Mouse (Mus musculus) midbrain, embryonic 15.5 days (tissue): ENCODE data around the gene Gtf2ird2. TPM values are rescaled to one million over a fixed set of nuclear protein-coding genes. Genes with fewer than 3 reads are reported as not detected.

Experiments used
- ATAC-seq: fragments of 200-750 bp; cut with Nextera tagmentation; replicated peaks from 2 replicates; pipeline ENCODE4 v1.8.0; 2017; ENCODE audit warnings: moderate TSS enrichment
- H3K27ac ChIP-seq: fragments of 300-500 bp; sonication (generic); 2 replicates; pipeline ENCODE4 v1.5.1; 2015; ENCODE audit warnings: mild to moderate bottlenecking, inconsistent platforms
- H3K27me3 ChIP-seq: fragments of 300-500 bp; sonication (generic); replicated peaks from 2 replicates; pipeline ENCODE4 v1.6.1; 2015; ENCODE audit warnings: inconsistent platforms
- H3K36me3 ChIP-seq: fragments of 300-500 bp; sonication (generic); replicated peaks from 2 replicates; pipeline ENCODE4 v1.6.1; 2015; ENCODE audit warnings: inconsistent platforms
- H3K4me1 ChIP-seq: fragments of 300-500 bp; sonication (generic); 2 replicates; pipeline ENCODE4 v1.6.1; 2015; ENCODE audit warnings: inconsistent platforms
- H3K4me2 ChIP-seq: fragments of 300-500 bp; sonication (generic); 2 replicates; pipeline ENCODE4 v1.6.1; 2015; ENCODE audit warnings: inconsistent platforms, mild to moderate bottlenecking, moderate library complexity
- H3K4me3 ChIP-seq: fragments of 300-500 bp; sonication (generic); 2 replicates; pipeline ENCODE4 v1.5.1; 2015; ENCODE audit warnings: mild to moderate bottlenecking, inconsistent platforms
- H3K9ac ChIP-seq: fragments of 300-500 bp; sonication (generic); 2 replicates; pipeline ENCODE4 v1.6.1; 2015; ENCODE audit warnings: mild to moderate bottlenecking, inconsistent platforms
- H3K9me3 ChIP-seq: fragments of 300-500 bp; sonication (generic); 2 replicates; pipeline ENCODE4 v1.6.1; 2016; ENCODE audit warnings: inconsistent platforms
- WGBS: fragments of 180-500 bp; shearing (Covaris S2); methylation state at CpG from one replicate; pipeline ENCODE4 v1.1.7; 2015; ENCODE audit warnings: mixed read lengths; 5-methylcytosine and 5-hydroxymethylcytosine counted together
- polyA plus RNA-seq: library from polyadenylated mRNA; unstranded; fragments of >200 nt; fragmentation: Nextera tagmentation; extraction: Ambion mirVana; gene quantifications from 2 replicates; pipeline ENCODE4 v1.2.1, GENCODE M21; 2015

The Gtf2ird2 gene
- polyA plus RNA-seq, 1 experiment from 2014 or later, result 17.9 TPM

GRCm38 (mm10) chr5:134166642-134167041 lies 17.2 kb upstream of the Gtf2ird2 start:
- Histone ChIP-seq H3K9ac (no peak overlapping the region), H3K9me3 (no peaks in the 10 kb centered on the region), H3K27ac (no peak overlapping the region), H3K27me3 (no peaks in the 10 kb centered on the region), H3K36me3 (peaks cover 6% of the 10 kb centered on the region; the same call in 1 of the 2 replicates), H3K4me1 (peaks cover 9% of the 10 kb centered on the region), H3K4me3 (no peak overlapping the region), H3K4me2 (no peak overlapping the region)
- ATAC-seq, result no peak
- WGBS, result 95% methylated on average over 7 of the region's 7 CpGs

- Histone ChIP-seq H3K36me3 (peaks cover 6% of the 10 kb centered on the region; the same call in 1 of the 2 replicates), H3K27me3 (no peaks in the 10 kb centered on the region), H3K4me3 (no peak overlapping the region), H3K4me1 (peaks cover 9% of the 10 kb centered on the region), H3K4me2 (no peak overlapping the region), H3K27ac (no peak overlapping the region), H3K9me3 (no peaks in the 10 kb centered on the region), H3K9ac (no peak overlapping the region)
- WGBS, result 90% methylated on average over 9 of the region's 9 CpGs
- no peak for ATAC-seq
These were observed 15.8 kb upstream of the Gtf2ird2 start for GRCm38 (mm10) chr5:134168033-134168432.

DNA sequence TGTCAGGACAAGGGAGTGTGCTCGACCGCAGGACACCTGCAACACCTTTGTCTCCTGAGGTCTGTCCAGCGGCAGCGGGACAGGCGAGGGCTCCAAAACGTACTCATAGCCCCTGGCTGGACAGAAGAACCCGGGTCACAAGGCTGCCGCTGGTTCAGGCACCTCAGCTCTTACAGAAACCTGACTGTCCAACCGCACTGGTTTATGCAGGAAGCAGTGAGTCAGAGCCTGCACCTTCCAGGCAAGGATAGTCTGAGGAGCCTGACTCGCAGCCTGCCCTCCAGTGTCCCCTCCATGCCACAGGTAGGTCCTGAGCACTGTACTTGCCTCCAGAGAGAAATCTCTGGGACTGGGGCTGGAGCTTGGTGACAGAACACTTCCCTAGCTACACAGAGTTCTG lies 14.6 kb upstream of the Gtf2ird2 start:
- Histone ChIP-seq H3K9ac (no peak overlapping the region), H3K27me3 (no peaks in the 10 kb centered on the region), H3K36me3 (0 out of 2 replicates have a peak, but pooled peaks cover 6% of the 10 kb centered on the region), H3K4me1 (peaks cover 9% of the 10 kb centered on the region), H3K4me2 (no peak overlapping the region), H3K27ac (no peak overlapping the region), H3K4me3 (no peak overlapping the region), H3K9me3 (no peaks in the 10 kb centered on the region)
- WGBS, result 92% methylated on average over 10 of the region's 10 CpGs
- no peak for ATAC-seq

DNA sequence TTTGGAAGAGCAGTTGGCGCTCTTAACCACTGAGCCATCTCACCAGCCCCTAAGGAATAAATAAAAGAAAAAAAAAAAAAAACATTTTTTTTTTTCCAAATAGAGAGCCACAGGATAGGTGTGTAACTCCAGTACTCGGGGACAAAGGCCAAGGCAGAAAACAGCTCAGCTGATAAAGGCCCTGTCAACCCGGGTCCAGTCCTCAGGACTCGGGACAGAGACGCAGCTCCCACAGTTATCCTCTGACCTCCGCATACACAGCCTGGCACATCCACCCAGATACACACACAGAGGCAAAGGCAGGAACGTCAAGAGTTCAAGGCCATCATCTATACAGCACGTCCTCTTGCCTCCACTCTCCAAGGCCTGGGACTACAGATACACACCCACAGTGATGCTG lies 13.7 kb upstream of the Gtf2ird2 start:
- H3K4me3 ChIP-seq, result no peak overlapping the region
- H3K36me3 ChIP-seq, result 0 out of 2 replicates have a peak, but pooled peaks cover 6% of the 10 kb centered on the region
- H3K4me1 ChIP-seq, result peaks cover 8% of the 10 kb centered on the region
- no peak for ATAC-seq
- H3K27ac ChIP-seq, result no peak overlapping the region
- H3K27me3 ChIP-seq, result no peaks in the 10 kb centered on the region
- 93% methylated on average over 8 of the region's 8 CpGs for WGBS
- H3K9ac ChIP-seq, result no peak overlapping the region
- H3K9me3 ChIP-seq, result no peaks in the 10 kb centered on the region
- no peak overlapping the region for H3K4me2 ChIP-seq

DNA sequence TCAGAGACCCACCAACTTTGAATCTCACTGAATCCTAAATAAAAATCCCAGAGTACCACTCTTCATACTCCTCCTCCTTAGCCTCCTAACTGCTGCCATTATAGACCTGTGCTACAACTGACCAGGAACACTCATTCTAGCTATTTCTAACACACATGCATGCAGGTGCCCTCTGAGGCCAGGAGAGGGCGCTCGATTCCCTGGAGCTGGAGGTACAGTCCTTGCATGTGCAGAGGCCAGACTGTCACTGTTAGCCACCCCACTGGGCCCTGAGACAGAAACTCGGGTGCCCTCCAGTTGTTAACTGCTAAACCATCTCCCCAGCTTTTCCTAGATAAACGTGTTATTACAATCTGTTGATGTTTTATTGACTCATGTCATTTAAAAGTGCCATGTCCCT lies 10.6 kb upstream of the Gtf2ird2 start:
- no peak overlapping the region for H3K27ac ChIP-seq

GRCm38 (mm10) chr5:134175696-134176095 lies 8.1 kb upstream of the Gtf2ird2 start:
- Histone ChIP-seq H3K4me1 (peaks cover 15% of the 10 kb centered on the region), H3K27me3 (no peaks in the 10 kb centered on the region), H3K9me3 (no peaks in the 10 kb centered on the region), H3K27ac (peak overlapping the region; percentile 72), H3K4me2 (peak overlapping the region; percentile 72), H3K4me3 (peak overlapping the region; percentile 86), H3K36me3 (0 out of 2 replicates have a peak, but pooled peaks cover 6% of the 10 kb centered on the region), H3K9ac (peak overlapping the region; percentile 51)
- 11% methylated on average over 10 of the region's 10 CpGs for WGBS
- 0 out of 2 replicates have a peak, but pooled peaks have one; percentile 2 for ATAC-seq

More for the DNA sequence above, 10.6 kb upstream of the Gtf2ird2 start:
- Histone ChIP-seq H3K9ac (no peak overlapping the region), H3K4me3 (no peak overlapping the region), H3K27me3 (no peaks in the 10 kb centered on the region), H3K9me3 (no peaks in the 10 kb centered on the region), H3K36me3 (0 out of 2 replicates have a peak, but pooled peaks cover 6% of the 10 kb centered on the region), H3K4me2 (no peak overlapping the region), H3K4me1 (peaks cover 15% of the 10 kb centered on the region)
- 43% methylated on average over 4 of the region's 4 CpGs for WGBS
- ATAC-seq, result no peak

DNA sequence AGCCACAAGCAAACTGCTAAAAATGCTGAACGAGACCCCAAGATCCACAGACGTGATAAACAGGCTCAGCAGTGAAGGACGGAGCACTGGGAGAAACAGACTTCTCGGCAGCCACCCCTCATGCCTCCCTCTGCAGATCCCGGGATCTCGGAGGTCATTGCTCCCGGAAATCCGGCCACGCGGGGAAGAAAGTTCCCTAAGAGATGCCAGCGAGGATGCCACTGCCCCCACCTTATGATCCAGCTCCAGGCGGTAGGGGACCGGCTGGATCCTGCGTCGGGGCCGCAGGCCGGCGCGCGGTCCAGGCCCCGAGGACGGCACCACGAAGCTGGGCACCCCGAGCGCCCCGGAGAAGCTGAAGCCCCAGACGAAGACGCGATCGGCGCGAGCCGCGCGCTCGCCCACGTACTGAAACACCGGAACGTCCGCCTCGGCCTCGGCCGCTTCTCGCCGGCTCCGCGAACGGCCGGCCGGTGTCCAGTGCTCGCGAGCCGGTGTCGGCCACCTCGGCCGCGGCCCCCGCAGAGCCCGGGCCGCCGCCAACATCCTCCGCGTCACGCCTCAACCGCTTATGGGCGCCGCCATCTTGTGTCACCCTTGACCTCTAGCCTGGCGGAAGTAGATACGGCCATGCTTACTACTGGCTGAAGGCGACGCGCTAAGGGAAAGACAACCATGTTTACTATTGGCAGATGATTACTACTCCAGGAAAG lies 7.5 kb upstream of the Gtf2ird2 start, which contains the start of gene Rcc1l:
Gene Rcc1l, minus strand, starts transcription at position 606 of the 713 bp plus-strand sequence.
- peak; percentile 92 for ATAC-seq
- Histone ChIP-seq H3K9me3 (no peaks in the 10 kb centered on the region), H3K4me2 (peak within 1 kb of the TSS; percentile 72), H3K27me3 (no peaks in the 10 kb centered on the region), H3K36me3 (0 out of 2 replicates have a peak, but pooled peaks cover 3% of the 10 kb centered on the region), H3K4me3 (peak within 1 kb of the TSS; percentile 86), H3K4me1 (peaks cover 15% of the 10 kb centered on the region), H3K27ac (peak within 1 kb of the TSS; percentile 72), H3K9ac (peak within 1 kb of the TSS; percentile 51)
- under 1% methylated on average over 72 of the region's 72 CpGs for WGBS

- 75% methylated on average over 7 of the region's 7 CpGs for WGBS
- ATAC-seq, result no peak
- H3K27me3 ChIP-seq, result no peaks in the 10 kb centered on the region
- H3K36me3 ChIP-seq, result no peaks in the 10 kb centered on the region
- H3K4me2 ChIP-seq, result no peak overlapping the region
- no peaks in the 10 kb centered on the region for H3K9me3 ChIP-seq
- H3K27ac ChIP-seq, result no peak overlapping the region
- peaks cover 26% of the 10 kb centered on the region for H3K4me1 ChIP-seq
- H3K4me3 ChIP-seq, result no peak overlapping the region
- no peak overlapping the region for H3K9ac ChIP-seq
These were observed 5.3 kb upstream of the Gtf2ird2 start for GRCm38 (mm10) chr5:134178536-134178935.

DNA sequence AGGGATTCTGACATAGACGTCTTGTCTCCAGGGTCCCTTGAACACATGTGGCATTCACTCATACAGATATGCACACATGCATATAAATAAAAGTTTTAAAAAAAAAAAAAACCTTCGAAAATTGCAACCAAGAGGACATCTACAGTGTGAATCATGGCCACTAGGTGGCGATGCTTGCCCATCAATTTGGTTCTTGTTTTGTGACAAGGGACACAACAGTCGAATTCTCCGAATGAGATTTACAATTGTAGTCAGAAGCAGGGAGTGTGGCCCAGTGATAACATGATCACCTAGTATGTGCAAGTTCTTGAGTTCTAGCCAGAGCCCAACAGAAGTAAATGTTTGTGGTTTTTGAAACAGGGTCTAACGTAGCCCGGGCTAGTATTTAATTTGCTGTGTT lies 3.9 kb upstream of the Gtf2ird2 start:
- Histone ChIP-seq H3K27ac (no peak overlapping the region), H3K27me3 (no peaks in the 10 kb centered on the region), H3K4me1 (peaks cover 23% of the 10 kb centered on the region), H3K4me3 (no peak overlapping the region), H3K4me2 (no peak overlapping the region), H3K9ac (no peak overlapping the region), H3K36me3 (no peaks in the 10 kb centered on the region), H3K9me3 (no peaks in the 10 kb centered on the region)
- 25% methylated on average over 7 of the region's 7 CpGs for WGBS
- ATAC-seq, result no peak

DNA sequence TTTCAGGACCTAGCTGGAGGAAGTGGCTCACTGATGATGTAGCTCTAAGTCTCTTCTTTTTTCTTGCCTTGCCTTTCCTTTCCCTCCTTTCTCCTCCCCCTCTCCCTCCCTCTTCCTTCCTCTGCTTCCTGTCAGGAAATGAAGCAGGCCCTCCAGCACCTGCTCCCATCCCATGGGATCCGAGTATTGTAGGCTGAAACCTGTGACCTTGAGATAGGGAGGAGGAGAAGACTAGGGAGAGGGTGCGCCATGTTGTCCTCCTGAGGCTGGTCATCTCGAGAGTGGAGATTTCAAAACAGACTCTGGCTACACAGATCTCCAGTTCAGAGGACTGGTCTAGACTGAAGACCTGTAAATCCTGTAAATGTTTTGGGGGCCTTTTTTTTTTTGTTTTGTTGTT lies 1.6 kb upstream of the Gtf2ird2 start:
- H3K4me2 ChIP-seq, result no peak overlapping the region
- H3K27me3 ChIP-seq, result no peaks in the 10 kb centered on the region
- ATAC-seq, result no peak
- no peak overlapping the region for H3K9ac ChIP-seq
- no peak overlapping the region for H3K27ac ChIP-seq
- H3K4me3 ChIP-seq, result no peak overlapping the region
- WGBS, result 59% methylated on average over 3 of the region's 3 CpGs
- no peaks in the 10 kb centered on the region for H3K36me3 ChIP-seq
- no peaks in the 10 kb centered on the region for H3K9me3 ChIP-seq
- peaks cover 12% of the 10 kb centered on the region for H3K4me1 ChIP-seq

DNA sequence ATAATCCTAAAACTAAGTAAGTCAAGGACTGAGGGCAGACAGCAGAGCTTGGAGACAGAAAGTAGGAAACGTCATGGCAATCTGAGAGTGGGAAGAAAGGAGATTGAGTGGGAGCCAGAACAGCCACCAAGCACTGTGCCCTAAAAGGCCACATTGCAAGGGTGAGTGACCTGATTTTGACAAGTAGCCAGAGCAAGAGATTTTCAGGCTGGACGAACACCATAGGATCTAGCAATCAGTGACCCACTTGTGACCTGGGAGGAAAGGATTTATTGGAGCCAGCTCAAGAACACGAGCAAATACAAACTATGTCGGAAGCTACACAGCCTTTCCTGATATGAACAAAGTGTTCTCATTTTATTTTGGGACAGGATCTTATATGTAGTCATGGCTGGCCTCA lies 1.1 kb upstream of the Gtf2ird2 start:
- H3K36me3 ChIP-seq, result no peaks in the 10 kb centered on the region
- peak overlapping the region; percentile 83; the same call in 1 of the 2 replicates for H3K9ac ChIP-seq
- peak overlapping the region; percentile 90 for H3K4me2 ChIP-seq
- H3K27me3 ChIP-seq, result no peaks in the 10 kb centered on the region
- no peak overlapping the region for H3K27ac ChIP-seq
- no peak for ATAC-seq
- peak overlapping the region; percentile 68; the same call in 1 of the 2 replicates for H3K4me3 ChIP-seq
- 60% methylated on average over 4 of the region's 4 CpGs for WGBS
- H3K4me1 ChIP-seq, result peaks cover 12% of the 10 kb centered on the region
- H3K9me3 ChIP-seq, result no peaks in the 10 kb centered on the region

GRCm38 (mm10) chr5:134183162-134183561 lies 657 bp upstream of the Gtf2ird2 start:
- H3K27me3 ChIP-seq, result no peaks in the 10 kb centered on the region
- no peaks in the 10 kb centered on the region for H3K9me3 ChIP-seq
- ATAC-seq, result no peak
- 57% methylated on average over 7 of the region's 7 CpGs for WGBS
- no peaks in the 10 kb centered on the region for H3K36me3 ChIP-seq
- H3K4me2 ChIP-seq, result peak overlapping the region; percentile 90
- H3K4me1 ChIP-seq, result peaks cover 12% of the 10 kb centered on the region
- H3K9ac ChIP-seq, result peak overlapping the region; percentile 83
- H3K4me3 ChIP-seq, result peak overlapping the region; percentile 68
- H3K27ac ChIP-seq, result peak overlapping the region; percentile 95

DNA sequence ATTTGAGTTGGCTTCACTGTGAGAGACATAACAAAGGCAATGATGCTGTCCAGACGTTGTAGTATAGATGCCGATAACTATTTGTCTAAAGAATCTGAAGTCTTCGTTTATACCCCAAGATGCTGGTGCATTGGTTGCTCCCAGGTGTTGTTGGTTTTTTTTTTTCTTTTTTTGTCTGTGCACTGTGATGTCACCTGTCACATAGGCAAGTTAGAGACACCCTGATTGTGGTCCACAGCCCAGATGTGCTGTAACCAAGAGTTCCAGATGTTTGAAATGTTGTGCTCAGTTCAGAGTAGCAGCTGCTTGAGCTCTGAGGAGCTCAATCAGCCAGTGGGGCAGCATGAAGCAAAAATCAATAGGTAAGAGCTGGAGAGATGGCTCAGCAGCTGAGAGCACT lies 2.2 kb downstream of the Gtf2ird2 start:
- 92% methylated on average over 3 of the region's 3 CpGs for WGBS
- Histone ChIP-seq H3K36me3 (no peaks in the 10 kb centered on the region), H3K9me3 (no peaks in the 10 kb centered on the region), H3K27ac (no peak overlapping the region), H3K27me3 (no peaks in the 10 kb centered on the region), H3K4me2 (no peak overlapping the region), H3K4me3 (no peak overlapping the region), H3K9ac (no peak overlapping the region), H3K4me1 (peaks cover 12% of the 10 kb centered on the region)
- ATAC-seq, result no peak
